Mouse (Mus musculus) lung, embryonic 15.5 days (tissue): ENCODE data around the gene Ap3s2. TPM values are rescaled to one million over a fixed set of nuclear protein-coding genes. Genes with fewer than 3 reads are reported as not detected.

Source experiments
- ATAC-seq: fragments of 200-750 bp; cut with Nextera tagmentation; 2 replicates; pipeline ENCODE4 v1.8.0; 2017; ENCODE audit warnings: moderate number of reproducible peaks, borderline replicate concordance; ENCODE audit not compliant: low FRiP score, low TSS enrichment; ENCODE audit errors: extremely low read depth
- H3K27ac ChIP-seq: fragments of 300-500 bp; sonication (generic); 2 replicates; pipeline ENCODE4 v1.5.1; 2015; ENCODE audit warnings: moderate library complexity, mild to moderate bottlenecking, inconsistent platforms
- H3K27me3 ChIP-seq: fragments of 300-500 bp; sonication (generic); 2 replicates; pipeline ENCODE4 v1.6.1; 2015; ENCODE audit warnings: inconsistent platforms
- H3K36me3 ChIP-seq: fragments of 300-500 bp; sonication (generic); 2 replicates; pipeline ENCODE4 v1.6.1; 2015; ENCODE audit warnings: inconsistent platforms
- H3K4me1 ChIP-seq: fragments of 300-500 bp; sonication (generic); 2 replicates; pipeline ENCODE4 v1.6.1; 2015; ENCODE audit warnings: inconsistent platforms
- H3K4me2 ChIP-seq: fragments of 300-500 bp; sonication (generic); 2 replicates; pipeline ENCODE4 v1.6.1; 2015; ENCODE audit warnings: inconsistent platforms, mild to moderate bottlenecking, moderate library complexity
- H3K4me3 ChIP-seq: fragments of 300-500 bp; sonication (generic); 2 replicates; pipeline ENCODE4 v1.5.1; 2015; ENCODE audit warnings: mild to moderate bottlenecking, inconsistent platforms
- H3K9ac ChIP-seq: fragments of 300-500 bp; sonication (generic); 2 replicates; pipeline ENCODE4 v1.6.1; 2015; ENCODE audit warnings: inconsistent platforms
- H3K9me3 ChIP-seq: fragments of 300-500 bp; sonication (generic); 2 replicates; pipeline ENCODE4 v1.6.1; 2016; ENCODE audit warnings: inconsistent platforms
- WGBS: fragments of 180-500 bp; shearing (Covaris S2); methylation state at CpG from one replicate; pipeline ENCODE4 v1.1.7; 2015; 5-methylcytosine and 5-hydroxymethylcytosine counted together
- polyA plus RNA-seq: library from polyadenylated mRNA; unstranded; fragments of >200 nt; fragmentation: Nextera tagmentation; extraction: Ambion mirVana; gene quantifications from 2 replicates; pipeline ENCODE4 v1.2.1, GENCODE M21; 2015

Ap3s2 gene
- polyA plus RNA-seq, 1 experiment from 2014 or later: 27.8 TPM

- Histone ChIP-seq H3K9ac (no peak overlapping the region), H3K4me2 (no peak overlapping the region), H3K9me3 (no peaks in the 10 kb centered on the region), H3K4me3 (no peak overlapping the region), H3K36me3 (peaks cover 14% of the 10 kb centered on the region), H3K27ac (no peak overlapping the region), H3K4me1 (peaks cover 3% of the 10 kb centered on the region), H3K27me3 (no peaks in the 10 kb centered on the region)
- no peak for ATAC-seq
- 69% methylated on average over 3 of the region's 3 CpGs for WGBS
Measured at GRCm38 (mm10) chr7:79914556-79914955, 5.9 kb downstream of the Ap3s2 start.

- Histone ChIP-seq H3K4me3 (no peak overlapping the region), H3K4me2 (no peak overlapping the region), H3K9me3 (no peaks in the 10 kb centered on the region), H3K9ac (no peak overlapping the region), H3K27me3 (no peaks in the 10 kb centered on the region), H3K36me3 (peaks cover 20% of the 10 kb centered on the region; the same call in 1 of the 2 replicates), H3K4me1 (no peaks in the 10 kb centered on the region), H3K27ac (no peak overlapping the region)
- 62% methylated on average over 2 of the region's 2 CpGs for WGBS
- ATAC-seq: no peak
Measured at GRCm38 (mm10) chr7:79907356-79907755, 13.1 kb downstream of the Ap3s2 start.

GRCm38 (mm10) chr7:79906914-79907313 lies 13.5 kb downstream of the Ap3s2 start:
- Histone ChIP-seq H3K9me3 (no peaks in the 10 kb centered on the region), H3K4me3 (no peak overlapping the region), H3K36me3 (peaks cover 23% of the 10 kb centered on the region; the same call in 1 of the 2 replicates), H3K4me1 (no peaks in the 10 kb centered on the region), H3K9ac (no peak overlapping the region), H3K4me2 (no peak overlapping the region), H3K27ac (no peak overlapping the region), H3K27me3 (no peaks in the 10 kb centered on the region)
- no peak for ATAC-seq
- WGBS: 85% methylated on average over 3 of the region's 3 CpGs

GRCm38 (mm10) chr7:79905193-79905592 lies 15.3 kb downstream of the Ap3s2 start:
- no peaks in the 10 kb centered on the region for H3K27me3 ChIP-seq
- H3K27ac ChIP-seq: no peak overlapping the region
- ATAC-seq: no peak
- no peak overlapping the region for H3K4me2 ChIP-seq
- WGBS: 87% methylated on average over 4 of the region's 4 CpGs
- no peaks in the 10 kb centered on the region for H3K9me3 ChIP-seq
- no peaks in the 10 kb centered on the region for H3K4me1 ChIP-seq
- peaks cover 28% of the 10 kb centered on the region; the same call in 1 of the 2 replicates for H3K36me3 ChIP-seq
- no peak overlapping the region for H3K4me3 ChIP-seq
- no peak overlapping the region for H3K9ac ChIP-seq

GRCm38 (mm10) chr7:79903160-79903792 lies 17.2 kb downstream of the Ap3s2 start:
- Histone ChIP-seq H3K9ac (no peak overlapping the region), H3K4me2 (no peak overlapping the region), H3K36me3 (peaks cover 12% of the 10 kb centered on the region; the same call in 1 of the 2 replicates), H3K27me3 (no peaks in the 10 kb centered on the region), H3K4me3 (no peak overlapping the region), H3K4me1 (no peaks in the 10 kb centered on the region), H3K9me3 (no peaks in the 10 kb centered on the region), H3K27ac (no peak overlapping the region)
- 76% methylated on average over 8 of the region's 8 CpGs for WGBS
- ATAC-seq: no peak

GRCm38 (mm10) chr7:79900753-79901152 lies 19.7 kb downstream of the Ap3s2 start:
- Histone ChIP-seq H3K36me3 (peaks cover 8% of the 10 kb centered on the region; the same call in 1 of the 2 replicates), H3K4me3 (no peak overlapping the region), H3K27me3 (no peaks in the 10 kb centered on the region), H3K9ac (no peak overlapping the region), H3K4me1 (no peaks in the 10 kb centered on the region), H3K9me3 (no peaks in the 10 kb centered on the region), H3K27ac (no peak overlapping the region), H3K4me2 (no peak overlapping the region)
- 80% methylated on average over 6 of the region's 6 CpGs for WGBS
- no peak for ATAC-seq

- Histone ChIP-seq H3K36me3 (no peaks in the 10 kb centered on the region), H3K4me1 (peaks cover 9% of the 10 kb centered on the region), H3K27ac (no peak overlapping the region), H3K4me2 (no peak overlapping the region), H3K9ac (no peak overlapping the region), H3K27me3 (no peaks in the 10 kb centered on the region), H3K4me3 (no peak overlapping the region), H3K9me3 (no peaks in the 10 kb centered on the region)
- 80% methylated on average over 3 of the region's 3 CpGs for WGBS
- no peak for ATAC-seq
Measured at GRCm38 (mm10) chr7:79895225-79895624, 25.2 kb downstream of the Ap3s2 start.

GRCm38 (mm10) chr7:79894790-79895189 lies 25.7 kb downstream of the Ap3s2 start:
- no peak overlapping the region for H3K4me3 ChIP-seq
- ATAC-seq: no peak
- WGBS: 84% methylated on average over 1 of the region's 1 CpGs

GRCm38 (mm10) chr7:79892576-79893428 lies 27.6 kb downstream of the Ap3s2 start:
- Histone ChIP-seq H3K9ac (no peak overlapping the region), H3K4me2 (no peak overlapping the region), H3K9me3 (no peaks in the 10 kb centered on the region), H3K27ac (no peak overlapping the region), H3K4me3 (no peak overlapping the region), H3K4me1 (peaks cover 9% of the 10 kb centered on the region), H3K36me3 (no peaks in the 10 kb centered on the region), H3K27me3 (no peaks in the 10 kb centered on the region)
- 65% methylated on average over 6 of the region's 6 CpGs for WGBS
- no peak for ATAC-seq

More at GRCm38 (mm10) chr7:79894790-79895189, 25.7 kb downstream of the Ap3s2 start:
- Histone ChIP-seq H3K4me1 (peaks cover 9% of the 10 kb centered on the region), H3K4me2 (no peak overlapping the region), H3K9me3 (no peaks in the 10 kb centered on the region), H3K36me3 (no peaks in the 10 kb centered on the region), H3K27me3 (no peaks in the 10 kb centered on the region), H3K27ac (no peak overlapping the region), H3K9ac (no peak overlapping the region)

GRCm38 (mm10) chr7:79890436-79891221 lies 29.8 kb downstream of the Ap3s2 start:
- Histone ChIP-seq H3K27ac (peak overlapping the region; percentile 15; the same call in 1 of the 2 replicates), H3K4me3 (no peak overlapping the region), H3K9me3 (no peaks in the 10 kb centered on the region), H3K4me1 (peaks cover 9% of the 10 kb centered on the region), H3K4me2 (no peak overlapping the region), H3K36me3 (no peaks in the 10 kb centered on the region), H3K27me3 (no peaks in the 10 kb centered on the region), H3K9ac (no peak overlapping the region)
- whole genome bisulfite sequencing: 73% methylated on average over 15 of the region's 15 CpGs
- ATAC-seq: no peak

- Histone ChIP-seq H3K4me1 (peaks cover 9% of the 10 kb centered on the region), H3K4me3 (no peak overlapping the region), H3K4me2 (peak overlapping the region; percentile 17), H3K27ac (peak overlapping the region; percentile 84), H3K9ac (no peak overlapping the region), H3K36me3 (peaks cover 7% of the 10 kb centered on the region; the same call in 1 of the 2 replicates), H3K9me3 (no peaks in the 10 kb centered on the region), H3K27me3 (no peaks in the 10 kb centered on the region)
- ATAC-seq: peak; percentile 68
- WGBS: 64% methylated on average over 9 of the region's 9 CpGs
Measured at GRCm38 (mm10) chr7:79888603-79889002, 31.8 kb downstream of the Ap3s2 start.
